Mouse (Mus musculus) ES-E14 (cell line): ENCODE data around the gene H1fx.

ENCODE experiments used
- HCFC1 ChIP-seq: IDR thresholded peaks from 2 replicates; pipeline ENCODE4 v1.6.1; 2012; ENCODE audit warnings: low read length, inconsistent platforms, borderline replicate concordance; ENCODE audit not compliant: insufficient read depth
- ZC3H11A ChIP-seq: IDR thresholded peaks from 2 replicates; pipeline ENCODE4 v1.6.1; 2012; ENCODE audit warnings: low read depth, mild to moderate bottlenecking, inconsistent platforms, low read length, borderline replicate concordance
- ZNF384 ChIP-seq: IDR thresholded peaks from 2 replicates; pipeline ENCODE4 v1.6.1; 2012; ENCODE audit warnings: low read depth, low read length, inconsistent platforms

- TF ChIP-seq ZC3H11A (no peak), ZNF384 (no peak), HCFC1 (no peak)
These were observed 15.2 kb upstream of the H1fx start for GRCm38 (mm10) chr6:87996606-87997005.
